Mouse (Mus musculus): Measurements from ENCODE around the gene Gm49450. TPM values are rescaled to one million over a fixed set of nuclear protein-coding genes. Genes with fewer than 3 reads are reported as not detected.
A peak's percentile ranks its signal among the peaks of the same experiment; 100 is the strongest.
"Not testable (repeated sequence)": the region's sequence is repeated elsewhere in the genome, so short reads cannot be mapped to it uniquely, and the experiment has no call there.

Gene Gm49450
- polyA plus RNA-seq, 1 experiment from 2014 or later, result not detected

- 36% methylated on average over 6 of the region's 6 CpGs for WGBS
- Histone ChIP-seq H3K9ac (peak overlapping the region; percentile 60), H3K9me3 (replicated peaks) (no peaks in the 10 kb centered on the region), H3K27me3 (no peaks in the 10 kb centered on the region), H3K4me2 (peak overlapping the region; percentile 62), H3K27ac (peak overlapping the region; percentile 94), H3K4me1 (replicated peaks) (peaks cover 46% of the 10 kb centered on the region), H3K36me3 (no peaks in the 10 kb centered on the region), H3K4me3 (peak overlapping the region; percentile 55; the same call in 1 of the 2 replicates)
- ATAC-seq (replicated peaks; ENCODE audit: insufficient number of reproducible peaks, insufficient read depth, low FRiP score, low read depth), result no peak
Measured at GRCm38 (mm10) chr15:98984681-98985080, 31.3 kb upstream of the Gm49450 start.

DNA sequence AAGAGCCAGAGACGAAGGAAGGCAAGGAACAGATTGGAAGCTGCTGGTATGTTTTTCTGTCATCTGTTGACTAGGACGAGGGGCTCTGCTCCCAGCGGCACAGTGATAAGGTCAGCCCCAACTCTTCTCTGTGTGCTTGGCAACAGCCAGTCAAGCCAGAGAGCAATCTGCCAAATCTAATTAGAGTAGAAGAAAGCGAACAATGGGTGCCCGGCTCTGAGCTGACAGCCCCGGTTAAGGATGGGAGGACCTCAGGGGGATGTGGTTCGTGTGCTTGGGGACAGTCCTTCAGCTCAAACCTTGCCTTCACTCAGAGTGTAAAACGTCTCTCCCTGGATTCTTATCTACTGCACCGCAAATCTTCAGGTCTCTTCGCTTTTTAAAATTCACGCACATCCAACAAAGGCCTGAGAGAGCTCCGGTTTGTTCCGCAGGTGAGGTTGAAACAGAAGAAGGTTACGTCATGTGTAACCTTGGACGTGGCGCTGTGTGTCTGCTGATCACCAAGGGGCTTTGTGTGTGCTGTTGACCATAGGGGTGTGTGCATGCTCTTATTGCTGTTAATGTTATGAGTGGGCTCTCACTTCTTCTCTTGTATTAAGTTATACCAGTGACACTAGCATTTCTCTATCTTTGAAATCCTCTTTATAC, 30.2 kb upstream of the Gm49450 start:
- Histone ChIP-seq H3K9me3 (replicated peaks) (no peaks in the 10 kb centered on the region), H3K9ac (peak overlapping the region; percentile 44), H3K4me3 (peak overlapping the region; percentile 27), H3K4me1 (replicated peaks) (peaks cover 43% of the 10 kb centered on the region), H3K27me3 (no peaks in the 10 kb centered on the region), H3K27ac (peak overlapping the region; percentile 72), H3K4me2 (peak overlapping the region; percentile 50), H3K36me3 (no peaks in the 10 kb centered on the region)
- WGBS, result 34% methylated on average over 16 of the region's 16 CpGs
- ATAC-seq (replicated peaks; ENCODE audit: insufficient number of reproducible peaks, insufficient read depth, low FRiP score, low read depth), result no peak; the same call in 1 of the 2 replicates

GRCm38 (mm10) chr15:98982100-98982499, 28.7 kb upstream of the Gm49450 start:
- H3K27me3 ChIP-seq, result no peaks in the 10 kb centered on the region
- H3K36me3 ChIP-seq, result no peaks in the 10 kb centered on the region
- no peak for ATAC-seq (replicated peaks; ENCODE audit: insufficient number of reproducible peaks, insufficient read depth, low FRiP score, low read depth)
- H3K4me1 ChIP-seq (replicated peaks), result peaks cover 44% of the 10 kb centered on the region
- no peak overlapping the region for H3K9ac ChIP-seq
- no peaks in the 10 kb centered on the region for H3K9me3 ChIP-seq (replicated peaks)
- no peak overlapping the region for H3K27ac ChIP-seq
- WGBS, result 77% methylated on average over 6 of the region's 6 CpGs
- H3K4me2 ChIP-seq, result no peak overlapping the region
- H3K4me3 ChIP-seq, result no peak overlapping the region

GRCm38 (mm10) chr15:98980012-98980614, 26.8 kb upstream of the Gm49450 start:
- Histone ChIP-seq H3K27ac (no peak overlapping the region), H3K4me2 (no peak overlapping the region), H3K4me1 (replicated peaks) (peaks cover 37% of the 10 kb centered on the region), H3K9ac (no peak overlapping the region), H3K9me3 (replicated peaks) (no peaks in the 10 kb centered on the region), H3K4me3 (no peak overlapping the region), H3K36me3 (no peaks in the 10 kb centered on the region), H3K27me3 (no peaks in the 10 kb centered on the region)
- no peak for ATAC-seq (replicated peaks; ENCODE audit: insufficient number of reproducible peaks, insufficient read depth, low FRiP score, low read depth)
- WGBS, result 70% methylated on average over 7 of the region's 7 CpGs

- no peaks in the 10 kb centered on the region for H3K36me3 ChIP-seq
- ATAC-seq (replicated peaks; ENCODE audit: insufficient number of reproducible peaks, insufficient read depth, low FRiP score, low read depth), result no peak
- H3K4me3 ChIP-seq, result no peak overlapping the region
- H3K9ac ChIP-seq, result no peak overlapping the region
- 75% methylated on average over 20 of the region's 20 CpGs for WGBS
- H3K27ac ChIP-seq, result no peak overlapping the region
- H3K9me3 ChIP-seq (replicated peaks), result no peaks in the 10 kb centered on the region
- peaks cover 30% of the 10 kb centered on the region for H3K4me1 ChIP-seq (replicated peaks)
- no peak overlapping the region for H3K4me2 ChIP-seq
- H3K27me3 ChIP-seq, result no peaks in the 10 kb centered on the region
Measured at GRCm38 (mm10) chr15:98978409-98979172, 25.2 kb upstream of the Gm49450 start.

DNA sequence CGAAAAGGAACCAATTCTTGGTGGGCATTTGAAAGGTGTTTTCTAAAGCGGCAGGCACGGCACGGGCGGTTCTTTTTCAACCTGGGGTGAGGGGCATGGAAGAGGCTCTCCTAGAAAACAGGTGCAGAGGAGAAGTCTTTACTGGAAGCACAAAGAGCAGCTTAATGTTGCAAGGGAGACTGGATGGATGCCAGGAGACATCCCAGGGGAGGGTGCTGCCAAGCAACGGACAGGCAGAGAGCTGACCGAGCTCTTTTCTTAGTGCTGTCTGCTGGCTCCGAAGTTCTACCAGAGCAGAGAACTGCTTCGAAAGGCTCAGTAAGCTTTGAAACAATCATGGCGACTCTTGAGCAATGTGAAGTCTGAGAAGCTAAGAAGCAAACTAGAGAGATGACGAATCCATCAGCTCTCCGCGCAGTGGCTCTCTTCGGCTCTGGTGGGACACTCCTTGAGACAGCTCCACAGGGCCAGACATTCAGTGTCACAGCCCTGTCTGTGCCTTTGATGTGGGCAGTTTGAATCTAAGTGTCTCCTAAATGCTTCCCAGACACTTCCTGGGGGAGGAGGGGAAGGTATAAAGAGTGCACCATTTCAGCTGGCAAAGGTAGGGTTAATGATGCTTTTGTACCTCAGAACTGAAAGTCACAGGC, 24.5 kb upstream of the Gm49450 start:
- H3K4me2 ChIP-seq, result peak overlapping the region; percentile 26
- no peak overlapping the region for H3K4me3 ChIP-seq
- H3K27me3 ChIP-seq, result no peaks in the 10 kb centered on the region
- no peak for ATAC-seq (replicated peaks; ENCODE audit: insufficient number of reproducible peaks, insufficient read depth, low FRiP score, low read depth)
- no peak overlapping the region for H3K9ac ChIP-seq
- H3K27ac ChIP-seq, result peak overlapping the region; percentile 78
- WGBS, result 53% methylated on average over 14 of the region's 14 CpGs
- no peaks in the 10 kb centered on the region for H3K36me3 ChIP-seq
- no peaks in the 10 kb centered on the region for H3K9me3 ChIP-seq (replicated peaks)
- peaks cover 22% of the 10 kb centered on the region for H3K4me1 ChIP-seq (replicated peaks)

- Histone ChIP-seq H3K4me1 (replicated peaks) (peaks cover 22% of the 10 kb centered on the region), H3K36me3 (no peaks in the 10 kb centered on the region), H3K27me3 (no peaks in the 10 kb centered on the region), H3K4me3 (no peak overlapping the region), H3K9me3 (replicated peaks) (no peaks in the 10 kb centered on the region), H3K4me2 (peak overlapping the region; percentile 26), H3K27ac (peak overlapping the region; percentile 78), H3K9ac (no peak overlapping the region)
- no peak for ATAC-seq (replicated peaks; ENCODE audit: insufficient number of reproducible peaks, insufficient read depth, low FRiP score, low read depth)
- WGBS, result 58% methylated on average over 21 of the region's 21 CpGs
Measured at GRCm38 (mm10) chr15:98976763-98977758, 23.7 kb upstream of the Gm49450 start.

- Histone ChIP-seq H3K27ac (no peak overlapping the region), H3K4me2 (no peak overlapping the region), H3K9me3 (replicated peaks) (no peaks in the 10 kb centered on the region), H3K9ac (no peak overlapping the region), H3K36me3 (no peaks in the 10 kb centered on the region), H3K4me1 (replicated peaks) (peaks cover 41% of the 10 kb centered on the region), H3K27me3 (no peaks in the 10 kb centered on the region), H3K4me3 (no peak overlapping the region)
- 88% methylated on average over 9 of the region's 9 CpGs for WGBS
- no peak for ATAC-seq (replicated peaks; ENCODE audit: insufficient number of reproducible peaks, insufficient read depth, low FRiP score, low read depth)
Measured at GRCm38 (mm10) chr15:98973015-98973614, 19.8 kb upstream of the Gm49450 start.

DNA sequence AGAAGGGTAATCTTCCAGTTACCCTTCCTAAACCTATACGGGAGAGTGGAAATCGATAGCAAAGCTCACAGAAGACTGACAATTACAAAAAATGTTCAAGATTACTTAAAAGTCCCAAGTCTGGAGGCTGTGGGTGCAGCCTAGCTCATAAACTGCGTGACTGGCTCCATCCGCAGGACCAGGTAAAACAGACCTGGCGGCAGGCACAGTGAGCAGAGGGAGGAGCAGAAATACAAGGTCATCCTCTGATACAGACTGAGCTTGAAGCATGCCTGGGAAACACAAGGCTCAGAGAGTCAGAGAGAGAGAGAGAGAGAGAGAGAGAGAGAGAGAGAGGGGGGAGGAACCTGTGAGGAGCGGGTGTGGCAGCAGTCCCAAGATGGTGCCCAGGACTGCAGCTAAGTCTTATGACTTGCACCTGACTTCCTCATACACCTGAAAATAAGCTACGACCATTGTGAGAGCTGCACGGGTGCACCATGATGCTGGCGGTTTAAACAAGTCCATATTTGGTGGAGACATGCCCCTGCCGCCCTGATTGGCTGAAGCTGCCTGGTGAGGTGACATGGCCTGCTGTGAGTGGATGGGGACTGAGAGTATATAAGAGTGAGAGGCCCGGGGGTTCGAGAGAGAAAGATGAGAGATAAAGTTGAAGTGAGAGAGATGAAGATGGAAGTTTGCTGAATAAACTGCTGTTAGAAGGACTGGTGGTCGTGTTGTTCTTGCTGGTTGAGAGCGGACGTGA, 18.4 kb upstream of the Gm49450 start:
- not testable (repeated sequence) for H3K27ac ChIP-seq

DNA sequence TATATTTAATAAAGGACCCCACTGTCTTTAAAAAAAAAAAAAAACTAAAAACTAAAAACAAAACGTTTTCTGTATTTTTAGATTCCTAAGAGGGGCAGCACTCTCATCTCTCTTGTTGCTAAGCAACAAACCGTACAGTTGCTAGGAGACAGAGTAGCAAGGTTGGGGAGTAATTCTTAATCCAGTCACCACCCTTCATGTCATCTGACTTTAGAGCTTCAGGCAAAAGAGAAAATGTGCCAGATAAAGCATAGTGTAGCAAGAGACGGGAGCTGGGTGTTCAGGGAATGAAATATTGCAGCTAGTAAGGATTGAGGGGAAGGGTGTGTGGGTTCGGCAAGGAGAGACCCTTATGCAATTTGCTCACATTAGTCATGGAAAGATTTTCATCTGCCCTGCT, 17.8 kb upstream of the Gm49450 start:
- Histone ChIP-seq H3K4me2 (no peak overlapping the region), H3K4me3 (no peak overlapping the region), H3K27ac (no peak overlapping the region; the same call in 1 of the 2 replicates), H3K4me1 (replicated peaks) (peaks cover 24% of the 10 kb centered on the region), H3K36me3 (no peaks in the 10 kb centered on the region), H3K27me3 (no peaks in the 10 kb centered on the region), H3K9me3 (replicated peaks) (no peaks in the 10 kb centered on the region), H3K9ac (no peak overlapping the region)
- ATAC-seq (replicated peaks; ENCODE audit: insufficient number of reproducible peaks, insufficient read depth, low FRiP score, low read depth), result no peak; the same call in 1 of the 2 replicates
- 37% methylated on average over 4 of the region's 4 CpGs for WGBS

More for the DNA sequence above, 18.4 kb upstream of the Gm49450 start:
- H3K36me3 ChIP-seq; H3K9ac ChIP-seq; H3K4me2 ChIP-seq; ATAC-seq (replicated peaks; ENCODE audit: insufficient number of reproducible peaks, insufficient read depth, low FRiP score, low read depth); H3K9me3 ChIP-seq (replicated peaks); H3K4me3 ChIP-seq; H3K27me3 ChIP-seq: not testable (repeated sequence)
- H3K4me1 ChIP-seq (replicated peaks), result peaks cover 27% of the 10 kb centered on the region
- WGBS, result 65% methylated on average over 15 of the region's 15 CpGs
